Mouse (Mus musculus): ENCODE results near the gene Chchd1. TPM values are rescaled to one million over a fixed set of nuclear protein-coding genes. Genes with fewer than 3 reads are reported as not detected.

Chchd1 gene
- total RNA-seq, 1 experiment = 136 TPM

DNA sequence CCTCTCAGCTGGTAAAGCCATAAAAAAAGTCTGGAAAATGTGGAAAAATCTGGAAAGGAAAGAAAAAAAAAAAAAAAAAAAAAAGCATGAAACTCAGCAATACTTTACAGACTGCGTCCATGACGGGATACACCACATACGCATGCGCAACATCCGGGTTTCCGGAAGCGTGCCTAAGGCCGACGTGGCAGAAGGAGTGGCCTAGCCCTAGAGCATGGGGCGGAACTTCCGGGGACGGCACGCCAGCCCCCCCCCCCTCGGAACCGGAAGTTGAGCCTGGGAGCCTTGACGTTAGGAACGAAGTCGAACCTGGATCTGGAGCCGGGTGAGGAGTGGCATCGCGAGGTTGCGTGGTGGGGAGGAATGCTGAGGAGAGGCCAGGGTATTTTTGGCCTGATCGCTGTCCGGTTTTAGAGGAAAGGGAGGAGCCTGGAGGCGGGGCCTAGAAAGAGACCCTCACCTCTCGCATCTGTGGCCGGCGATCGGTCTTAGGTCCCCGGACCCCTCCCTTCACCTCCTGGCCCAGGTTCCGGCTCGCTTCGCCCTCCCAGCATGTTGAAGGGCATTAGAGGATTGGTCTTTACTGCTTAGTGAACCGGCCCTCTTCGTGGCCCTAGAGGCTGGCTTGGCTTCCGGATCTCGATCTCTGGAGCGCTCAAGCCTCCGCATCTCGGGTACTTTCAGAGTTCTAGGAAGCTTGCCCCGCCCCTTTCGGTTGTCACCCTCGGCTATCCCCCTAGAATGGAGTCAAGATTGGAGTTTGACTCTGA, 28.6 kb upstream of the Chchd1 start, which contains the start of gene Sec24c:
TSS of gene Sec24c (plus strand) at position 245 of the 770 bp plus-strand sequence.
- Histone ChIP-seq H3K27ac (ENCODE audit: insufficient read depth, low read depth, low read length, poor library complexity, severe bottlenecking) (peak within 1 kb of the TSS; percentile 84), H3K9ac (ENCODE audit: insufficient read depth, low read depth, low read length, poor library complexity, severe bottlenecking) (peak within 1 kb of the TSS; percentile 88), H3K4me1 (ENCODE audit: control insufficient read depth in 2 of 2, insufficient read depth in 2 of 2, low read length in 2 of 2, poor library complexity in 1 of 2) (0 out of 4 replicates have a peak, but pooled peaks cover 0 to 2% of the 10 kb centered on the region in 2 experiments), H3K36me3 (ENCODE audit: control insufficient read depth, insufficient read depth, low read length, poor library complexity, severe bottlenecking) (peaks cover 15% of the 10 kb centered on the region), H3K4me3 (ENCODE audit: insufficient read depth in 1 of 2, low read depth in 1 of 2, low read length in 2 of 2, poor library complexity in 1 of 2, severe bottlenecking in 1 of 2) (peak within 1 kb of the TSS; percentile 89 to 92), H3K9me3 (ENCODE audit: control insufficient read depth, insufficient read depth, low read depth, low read length) (no peaks in the 10 kb centered on the region)
- TF ChIP-seq ZNF384 (IDR thresholded peaks at IDR 0.05; ENCODE audit: low read depth, low read length) (peak; percentile 96), ZC3H11A (IDR thresholded peaks at IDR 0.05; ENCODE audit: borderline replicate concordance, low read depth, low read length) (no peak), MAFK (IDR thresholded peaks at IDR 0.05; ENCODE audit: insufficient read depth, low read depth, low read length) (peak; percentile 64), HCFC1 (IDR thresholded peaks at IDR 0.05; ENCODE audit: borderline replicate concordance, insufficient read depth, low read length) (peak; percentile 75), CHD2 (IDR thresholded peaks at IDR 0.05; ENCODE audit: low read depth, low read length) (no peak)
- in situ Hi-C loops (cut with MboI; ENCODE audit: low sequenced_read_pairs in 2 of 2, unreplicated experiment in 2 of 2) = no loop called here
- DNase-seq (ENCODE audit: low read depth, low spot score) = peak; percentile 100

GRCm38 (mm10) chr14:20677906-20678305, 24.9 kb upstream of the Chchd1 start:
- Histone ChIP-seq H3K36me3 (ENCODE audit: control insufficient read depth, insufficient read depth, low read length, poor library complexity, severe bottlenecking) (peaks cover 27% of the 10 kb centered on the region), H3K4me3 (ENCODE audit: insufficient read depth in 1 of 2, low read depth in 1 of 2, low read length in 2 of 2, poor library complexity in 1 of 2, severe bottlenecking in 1 of 2) (no peak overlapping the region), H3K9me3 (ENCODE audit: control insufficient read depth, insufficient read depth, low read depth, low read length) (no peaks in the 10 kb centered on the region), H3K4me1 (ENCODE audit: control insufficient read depth in 2 of 2, insufficient read depth in 2 of 2, low read length in 2 of 2, poor library complexity in 1 of 2) (peaks cover 3 to 5% of the 10 kb centered on the region in 2 experiments; a peak in 1 of 4 replicates), H3K27ac (ENCODE audit: insufficient read depth, low read depth, low read length, poor library complexity, severe bottlenecking) (no peak overlapping the region), H3K9ac (ENCODE audit: insufficient read depth, low read depth, low read length, poor library complexity, severe bottlenecking) (no peak overlapping the region)
- in situ Hi-C loops (cut with MboI; ENCODE audit: low sequenced_read_pairs in 2 of 2, unreplicated experiment in 2 of 2) = loop anchor here in 1 of 2 experiments (5.0 kb wide), 1 partner anchor 36 kb away; the partner anchor contains the start of gene Usp54
- DNase-seq (ENCODE audit: low read depth, low spot score) = no peak
- TF ChIP-seq ZNF384 (IDR thresholded peaks at IDR 0.05; ENCODE audit: low read depth, low read length) (no peak), HCFC1 (IDR thresholded peaks at IDR 0.05; ENCODE audit: borderline replicate concordance, insufficient read depth, low read length) (no peak), CHD2 (IDR thresholded peaks at IDR 0.05; ENCODE audit: low read depth, low read length) (no peak), ZC3H11A (IDR thresholded peaks at IDR 0.05; ENCODE audit: borderline replicate concordance, low read depth, low read length) (no peak), MAFK (IDR thresholded peaks at IDR 0.05; ENCODE audit: insufficient read depth, low read depth, low read length) (no peak)

- H3K36me3 ChIP-seq (ENCODE audit: control insufficient read depth, insufficient read depth, low read length, poor library complexity, severe bottlenecking) = peaks cover 46% of the 10 kb centered on the region
- in situ Hi-C loops (cut with MboI; ENCODE audit: low sequenced_read_pairs in 2 of 2, unreplicated experiment in 2 of 2) = no loop called here
Measured at GRCm38 (mm10) chr14:20681742-20682141, 21.1 kb upstream of the Chchd1 start.

DNA sequence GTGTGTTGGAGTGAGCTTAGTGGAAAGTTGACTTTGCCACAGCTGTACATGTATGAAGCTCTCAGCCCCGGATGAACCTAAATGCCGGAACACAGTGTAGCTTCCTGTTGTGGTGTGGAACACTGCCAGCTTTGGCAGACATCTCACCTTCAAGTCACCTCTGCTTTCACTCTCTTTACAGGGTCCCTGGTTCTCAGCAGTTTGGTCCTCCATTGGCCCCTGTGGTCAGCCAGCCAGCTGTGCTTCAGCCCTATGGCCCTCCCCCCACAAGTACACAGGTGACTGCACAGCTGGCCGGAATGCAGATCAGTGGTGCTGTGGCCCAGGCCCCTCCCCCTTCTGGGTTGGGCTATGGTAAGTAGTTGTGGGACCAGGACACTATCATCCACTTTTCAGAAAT, 20.3 kb upstream of the Chchd1 start:
- H3K36me3 ChIP-seq (ENCODE audit: control insufficient read depth, insufficient read depth, low read length, poor library complexity, severe bottlenecking) = peaks cover 48% of the 10 kb centered on the region
- peaks cover 3% of the 10 kb centered on the region in 2 experiments; a peak in 1 of 4 replicates for H3K4me1 ChIP-seq (ENCODE audit: control insufficient read depth in 2 of 2, insufficient read depth in 2 of 2, low read length in 2 of 2, poor library complexity in 1 of 2)
- no peak overlapping the region for H3K4me3 ChIP-seq (ENCODE audit: insufficient read depth in 1 of 2, low read depth in 1 of 2, low read length in 2 of 2, poor library complexity in 1 of 2, severe bottlenecking in 1 of 2)
- H3K9ac ChIP-seq (ENCODE audit: insufficient read depth, low read depth, low read length, poor library complexity, severe bottlenecking) = no peak overlapping the region
- H3K9me3 ChIP-seq (ENCODE audit: control insufficient read depth, insufficient read depth, low read depth, low read length) = no peaks in the 10 kb centered on the region
- H3K27ac ChIP-seq (ENCODE audit: insufficient read depth, low read depth, low read length, poor library complexity, severe bottlenecking) = no peak overlapping the region
- no peak for DNase-seq (ENCODE audit: low read depth, low spot score)
- TF ChIP-seq CHD2 (IDR thresholded peaks at IDR 0.05; ENCODE audit: low read depth, low read length) (no peak), HCFC1 (IDR thresholded peaks at IDR 0.05; ENCODE audit: borderline replicate concordance, insufficient read depth, low read length) (no peak), ZNF384 (IDR thresholded peaks at IDR 0.05; ENCODE audit: low read depth, low read length) (no peak), MAFK (IDR thresholded peaks at IDR 0.05; ENCODE audit: insufficient read depth, low read depth, low read length) (no peak), ZC3H11A (IDR thresholded peaks at IDR 0.05; ENCODE audit: borderline replicate concordance, low read depth, low read length) (no peak)
- in situ Hi-C loops (cut with MboI; ENCODE audit: low sequenced_read_pairs in 2 of 2, unreplicated experiment in 2 of 2) = no loop called here

More at GRCm38 (mm10) chr14:20681742-20682141, 21.1 kb upstream of the Chchd1 start:
- H3K4me3 ChIP-seq (ENCODE audit: insufficient read depth in 1 of 2, low read depth in 1 of 2, low read length in 2 of 2, poor library complexity in 1 of 2, severe bottlenecking in 1 of 2) = no peak overlapping the region
- TF ChIP-seq MAFK (IDR thresholded peaks at IDR 0.05; ENCODE audit: insufficient read depth, low read depth, low read length) (peak; percentile 72), ZNF384 (IDR thresholded peaks at IDR 0.05; ENCODE audit: low read depth, low read length) (no peak)
- H3K27ac ChIP-seq (ENCODE audit: insufficient read depth, low read depth, low read length, poor library complexity, severe bottlenecking) = no peak overlapping the region
- no peak for DNase-seq (ENCODE audit: low read depth, low spot score)
- no peak overlapping the region for H3K9ac ChIP-seq (ENCODE audit: insufficient read depth, low read depth, low read length, poor library complexity, severe bottlenecking)
- H3K4me1 ChIP-seq (ENCODE audit: control insufficient read depth in 2 of 2, insufficient read depth in 2 of 2, low read length in 2 of 2, poor library complexity in 1 of 2) = peaks cover 3% of the 10 kb centered on the region in 2 experiments; a peak in 1 of 4 replicates
- H3K9me3 ChIP-seq (ENCODE audit: control insufficient read depth, insufficient read depth, low read depth, low read length) = no peaks in the 10 kb centered on the region

Data from ES-E14 (cell line).